Mouse (Mus musculus) gastrocnemius, adult 8-10 months (tissue): ENCODE data around the gene Psap. TPM values are rescaled to one million over a fixed set of nuclear protein-coding genes. Genes with fewer than 3 reads are reported as not detected.
A peak's percentile ranks its signal among the peaks of the same experiment; 100 is the strongest.
"Not testable (repeated sequence)": the region's sequence is repeated elsewhere in the genome, so short reads cannot be mapped to it uniquely, and the experiment has no call there.

Experiments used
- DNase-seq, 2 experiments: peaks; one replicate each; pipeline ENCODE4 v3.0.0; 2022; ENCODE audit warnings: low spot score in 2 of 2
- total RNA-seq, 4 experiments: library from RNA; stranded (reverse); gene quantifications; 2 replicates each; pipeline ENCODE4 v1.2.4; 2022

Gene Psap
- total RNA-seq = 100 to 1,000 TPM; 813 to 866 (median 853) TPM

GRCm38 (mm10) chr10:60277207-60278005 is at the start of gene Psap:
Gene Psap (plus strand): TSS chr10:60277627.
- DNase-seq = peak; percentile 89 to 93

GRCm38 (mm10) chr10:60227666-60228065 is 49.8 kb upstream of the Psap start:
- DNase-seq = no peak

- peak in 1 of 2 experiments; percentile 42 for DNase-seq
Observed at GRCm38 (mm10) chr10:60229113-60229512, 48.3 kb upstream of the Psap start.

DNA sequence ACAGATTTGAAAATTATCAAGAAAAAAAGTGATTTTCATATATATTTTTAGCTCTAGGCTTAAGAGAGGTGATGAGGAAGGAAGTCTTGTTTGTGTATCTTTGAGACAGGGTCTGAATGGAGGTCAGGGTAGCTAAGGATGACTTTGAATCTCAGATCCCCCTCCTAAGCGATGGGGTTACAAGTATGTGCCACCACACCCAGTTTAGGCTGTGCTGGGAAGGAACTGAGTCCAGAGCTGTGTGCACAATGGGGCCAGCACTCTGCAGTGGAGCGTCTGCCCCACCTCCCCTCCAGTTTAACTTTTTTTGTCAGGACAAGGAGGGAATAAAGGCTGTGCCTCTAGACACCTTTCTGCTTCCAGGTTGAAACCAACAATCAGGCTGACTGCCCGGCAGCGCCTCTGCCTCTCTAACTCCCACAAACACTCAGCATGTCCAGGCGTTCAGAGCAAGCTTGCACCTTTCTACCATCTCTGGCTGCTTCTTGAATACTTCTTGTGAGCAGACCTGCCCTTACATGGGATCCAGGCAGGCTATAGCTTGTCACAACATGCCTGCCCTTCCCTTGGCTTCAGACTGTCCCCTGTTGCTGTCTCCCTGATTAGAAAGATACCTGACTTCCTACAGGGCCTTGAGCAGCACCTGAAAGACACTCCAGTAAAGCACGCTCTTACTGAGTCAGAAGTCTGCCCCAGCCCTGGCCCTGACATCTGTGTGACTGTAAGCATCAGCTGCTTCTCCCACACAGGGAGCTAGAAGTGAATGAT is 46.9 kb upstream of the Psap start:
- DNase-seq = no peak

GRCm38 (mm10) chr10:60234006-60234405 is 43.4 kb upstream of the Psap start:
- no peak for DNase-seq

GRCm38 (mm10) chr10:60235876-60236275 is 41.6 kb upstream of the Psap start:
- DNase-seq = not testable (repeated sequence)

- peak; percentile 59 to 66 for DNase-seq
Observed at GRCm38 (mm10) chr10:60237475-60238154, 39.8 kb upstream of the Psap start.

- no peak for DNase-seq
Observed at GRCm38 (mm10) chr10:60240416-60240815, 37.0 kb upstream of the Psap start.

- DNase-seq = no peak
Observed at GRCm38 (mm10) chr10:60243941-60244340, 33.5 kb upstream of the Psap start.

DNA sequence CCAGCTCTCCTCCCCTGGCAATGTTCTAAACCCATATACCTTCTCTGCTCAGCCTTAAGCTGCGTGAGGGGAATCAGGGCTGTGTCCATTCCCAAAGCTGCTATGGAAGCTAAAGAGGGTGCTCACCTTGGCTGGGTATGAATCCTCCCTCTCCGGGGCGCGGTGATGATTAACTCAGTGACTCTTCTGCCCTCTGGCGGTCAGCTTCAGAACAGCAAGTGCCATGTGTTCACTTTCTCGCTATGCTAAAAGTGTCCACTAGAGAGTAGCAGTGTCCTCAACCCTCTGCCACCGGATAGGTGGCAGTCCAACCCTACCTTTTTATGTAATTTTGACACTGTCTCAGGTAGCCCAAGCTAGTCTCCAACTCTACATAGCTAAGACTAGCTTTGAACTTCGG is 32.4 kb upstream of the Psap start:
- peak; percentile 83 to 84 for DNase-seq

DNA sequence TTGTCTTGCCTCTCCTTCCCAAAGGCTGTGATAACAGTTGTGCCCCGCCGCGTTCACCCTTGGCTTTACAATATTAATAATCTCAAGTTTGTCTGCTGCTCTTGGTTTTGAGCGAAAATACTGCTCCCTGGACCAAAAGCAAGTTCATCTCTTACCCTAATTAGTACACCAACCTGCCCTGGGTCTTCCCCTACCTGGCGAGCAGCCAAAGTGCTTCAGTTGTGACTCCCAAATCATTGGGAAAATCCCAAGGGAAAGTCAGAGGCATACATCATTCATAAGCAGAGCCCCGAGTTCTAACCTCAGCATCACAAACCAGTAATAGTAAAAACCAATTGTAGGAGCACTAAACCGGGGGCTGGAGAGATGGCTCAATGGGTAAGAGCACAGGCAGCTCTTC is 31.8 kb upstream of the Psap start:
- no peak for DNase-seq

DNA sequence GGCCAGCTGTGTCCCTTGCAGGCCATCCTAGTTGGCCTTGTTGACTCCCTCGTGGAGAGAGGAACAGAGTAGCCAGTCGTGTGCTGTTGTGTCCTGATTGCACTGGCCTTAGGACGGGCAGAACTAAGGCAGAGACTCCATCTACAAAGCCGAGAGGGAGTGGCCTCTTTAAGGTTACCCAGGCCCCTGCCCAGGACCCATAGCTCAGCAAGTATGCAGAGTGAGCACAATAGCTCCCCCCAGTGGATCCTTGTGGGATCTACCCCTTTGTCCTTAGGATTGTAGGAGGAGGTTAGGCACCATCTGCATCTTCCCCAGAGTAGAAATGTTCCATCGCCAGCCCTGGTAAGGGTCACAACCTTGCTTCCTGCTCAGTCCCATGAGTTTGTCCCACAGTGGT is 30.9 kb upstream of the Psap start:
- peak; percentile 24 to 37 for DNase-seq

GRCm38 (mm10) chr10:60248345-60248744 is 29.1 kb upstream of the Psap start:
- DNase-seq = not testable (repeated sequence)

GRCm38 (mm10) chr10:60250426-60250965 is 26.9 kb upstream of the Psap start:
- DNase-seq = no peak

DNA sequence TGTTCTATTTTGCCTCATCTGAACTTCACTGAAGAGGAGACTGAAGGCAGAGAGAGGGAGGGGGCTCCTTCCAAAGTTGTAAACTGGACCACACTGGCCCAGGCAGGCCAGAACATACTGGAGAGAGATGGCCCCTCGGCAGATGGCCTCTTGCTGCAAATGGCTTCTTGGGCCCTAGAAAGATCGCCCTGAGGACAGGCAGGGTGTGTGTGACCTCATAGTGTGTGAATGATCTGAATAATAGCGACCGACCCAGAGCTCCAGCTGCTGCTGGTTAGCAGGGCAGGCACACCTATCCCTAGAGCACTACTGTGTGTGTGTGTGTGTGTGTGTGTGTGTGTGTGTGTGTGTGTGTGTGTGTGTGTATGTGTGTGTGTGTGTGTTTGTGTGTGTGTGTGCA is 25.2 kb upstream of the Psap start:
- no peak for DNase-seq

- no peak for DNase-seq
Observed at GRCm38 (mm10) chr10:60252606-60253005, 24.8 kb upstream of the Psap start.

DNA sequence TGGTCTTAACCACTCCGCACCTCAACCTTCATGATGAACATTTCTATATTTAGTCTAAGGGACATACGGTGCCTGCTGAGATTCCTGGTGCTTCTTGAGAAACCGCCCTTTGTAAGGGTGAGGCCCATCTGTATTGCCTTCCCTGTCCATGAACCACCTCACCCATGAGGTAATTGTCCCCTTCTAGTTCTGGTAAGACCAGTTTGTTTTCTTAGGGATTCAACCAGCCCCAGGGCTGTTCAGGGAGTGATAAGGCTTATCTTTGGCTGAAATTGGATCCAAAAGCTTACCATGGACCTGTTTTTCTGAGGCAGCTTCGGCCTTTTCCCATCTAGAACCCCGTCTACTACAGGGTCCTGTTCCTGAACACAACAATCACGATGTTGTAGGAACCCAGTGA is 21.3 kb upstream of the Psap start:
- no peak for DNase-seq

DNA sequence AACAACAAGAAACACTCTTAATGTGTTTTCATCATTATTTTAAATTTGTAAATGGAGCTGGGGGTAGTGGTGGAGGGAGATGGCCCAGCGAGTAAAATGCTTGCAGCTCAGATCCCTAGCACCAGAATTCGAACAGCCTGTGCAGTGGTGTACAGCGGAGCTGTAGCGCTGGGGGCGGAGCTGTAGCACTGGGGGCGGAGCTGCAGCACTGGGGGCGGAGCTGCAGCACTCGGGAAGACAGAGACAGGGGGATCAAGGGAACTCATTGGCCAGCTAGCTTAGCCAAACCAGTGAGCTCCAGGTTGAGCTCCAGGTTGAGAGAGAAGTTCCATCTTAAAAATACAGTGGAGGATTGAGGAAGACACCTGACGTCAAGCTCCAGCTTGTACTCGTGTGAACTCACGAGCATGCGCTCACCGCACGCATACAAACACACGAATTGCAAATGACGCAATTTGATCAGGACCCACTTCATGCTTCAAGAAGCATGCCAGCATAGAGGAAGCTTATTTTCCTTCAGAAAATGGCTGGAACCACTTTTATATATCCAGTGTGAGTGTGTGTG is 20.1 kb upstream of the Psap start:
- DNase-seq = no peak

DNA sequence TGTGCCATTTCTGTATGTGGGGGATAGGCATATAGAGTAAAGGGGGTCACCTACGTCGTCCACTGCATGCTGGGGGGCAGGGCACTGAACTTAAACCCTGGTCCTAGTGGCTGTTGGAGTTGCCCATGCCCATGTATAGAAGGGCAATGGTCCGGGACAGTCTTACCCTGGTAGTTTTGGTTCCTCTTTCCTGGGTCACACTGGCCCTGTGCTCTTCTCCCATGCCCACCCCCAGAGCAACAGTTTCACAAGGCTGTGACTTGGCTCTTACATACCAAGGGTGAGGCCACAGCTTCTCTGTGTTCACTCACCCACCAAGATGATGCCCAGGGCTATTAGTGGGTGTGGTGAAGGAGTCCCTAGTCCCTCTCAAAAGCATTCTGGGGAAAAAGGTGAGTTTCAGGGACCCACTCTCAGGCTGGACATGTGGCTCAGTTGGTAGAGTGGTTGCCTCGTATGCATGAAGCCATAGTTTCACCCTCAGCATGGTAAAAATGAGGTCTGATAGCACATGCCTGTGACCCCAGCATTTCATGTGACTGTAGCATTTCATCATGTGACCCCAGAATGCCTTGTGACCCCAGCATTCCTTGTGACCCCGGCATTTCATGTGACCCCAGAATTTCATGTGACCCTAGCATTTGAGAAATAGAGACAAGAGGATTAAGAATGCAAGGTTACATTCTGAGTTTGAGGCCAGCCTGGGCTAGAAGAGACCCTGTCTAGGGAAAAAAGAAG is 16.7 kb upstream of the Psap start:
- no peak for DNase-seq

DNA sequence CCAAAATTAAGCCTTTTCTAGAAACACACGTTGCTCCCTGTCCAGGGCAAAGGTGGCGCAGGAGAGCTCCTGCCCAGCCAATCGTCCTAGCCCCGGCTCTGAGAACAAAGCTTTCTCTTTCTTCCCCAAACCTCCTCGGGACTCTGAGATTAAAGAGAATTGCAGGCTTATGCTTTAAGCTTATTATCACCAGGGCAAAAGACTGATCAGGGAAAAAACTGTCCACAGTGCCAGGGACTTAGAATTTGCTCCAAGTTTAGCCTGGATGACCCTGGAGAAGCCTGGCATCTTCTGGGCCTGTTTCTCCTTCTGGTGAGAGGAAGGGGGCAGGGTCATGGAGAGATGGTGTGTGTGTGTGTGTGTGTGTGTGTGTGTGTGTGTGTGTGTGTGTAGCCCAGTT is 15.9 kb upstream of the Psap start:
- DNase-seq = no peak

DNA sequence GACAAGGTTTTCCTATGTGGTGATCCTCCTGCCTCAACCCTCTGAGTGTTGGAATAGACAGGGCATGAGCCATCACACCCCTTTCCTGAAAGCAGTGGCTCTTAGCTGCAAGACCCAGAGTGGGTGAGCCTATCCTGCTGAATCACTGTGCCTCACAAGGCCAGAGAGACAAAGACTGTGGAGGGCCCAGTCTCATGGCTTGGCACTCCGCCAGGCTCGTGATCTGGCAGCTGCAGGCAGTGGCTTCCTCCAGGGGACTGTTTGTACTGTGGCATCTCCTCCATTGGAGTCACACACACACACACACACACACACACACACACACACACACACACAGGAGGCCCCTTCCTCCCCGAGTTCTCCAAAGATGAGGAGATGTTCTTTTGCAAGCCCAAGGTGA is 15.0 kb upstream of the Psap start:
- DNase-seq = peak; percentile 62 to 63
